Mouse (Mus musculus) liver, embryonic 14.5 days (tissue): Measurements from ENCODE around the gene Gm4969.

ENCODE experiments used
- CTCF ChIP-seq: IDR thresholded peaks from 2 replicates; pipeline ENCODE4 v1.5.1; 2016; ENCODE audit warnings: antibody characterized with exemption, low read depth, control low read depth
- EP300 ChIP-seq: IDR thresholded peaks from 2 replicates; pipeline ENCODE4 v1.6.1; 2016; ENCODE audit warnings: antibody characterized with exemption, low read depth

GRCm38 (mm10) chr7:19091913-19092312 lies 26.3 kb downstream of the Gm4969 start:
- TF ChIP-seq CTCF (no peak), EP300 (no peak)
